Mouse (Mus musculus) heart, adult 10 weeks (tissue): ENCODE data around the gene Nipsnap3b. TPM values are rescaled to one million over a fixed set of nuclear protein-coding genes. Genes with fewer than 3 reads are reported as not detected.

Experiments
- polyA plus RNA-seq: library from polyadenylated mRNA; stranded (reverse); fragments of 350-450 nt; fragmentation: Illumina TruSeq; extraction: RNeasy Lipid Tissue Mini Kit (QIAGEN cat#74804); gene quantifications from one replicate; pipeline ENCODE4 v1.2.3, GENCODE M21; 2014; ENCODE audit warnings: low read depth, low replicate concordance

Gene Nipsnap3b
- 6.2 TPM for polyA plus RNA-seq

GRCm38 (mm10) chr4:53011732-53012361 is at the start of gene Nipsnap3b:
TSS of gene Nipsnap3b (plus strand) at chr4:53011880.

GRCm38 (mm10) chr4:52964247-52964646 is 47.4 kb upstream of the Nipsnap3b start, which contains the start of gene Olfr270:
TSS of gene Olfr270 (plus strand) at chr4:52964547.

GRCm38 (mm10) chr4:52989248-52989647 is 22.4 kb upstream of the Nipsnap3b start, which contains the start of gene Nipsnap3a:
TSS of gene Nipsnap3a (plus strand) at chr4:52989272.

Other genes starting within 250 kb of the Nipsnap3b start
- not detected for gene Olfr275, start 197.3 kb upstream of the Nipsnap3b start, polyA plus RNA-seq
- not detected for gene Olfr273, start 152.6 kb upstream of the Nipsnap3b start, polyA plus RNA-seq
- not detected for gene Olfr272, start 92.7 kb upstream of the Nipsnap3b start, polyA plus RNA-seq
- not detected for gene Olfr270, start 47.3 kb upstream of the Nipsnap3b start, polyA plus RNA-seq
- not detected for gene Nipsnap3a, start 22.6 kb upstream of the Nipsnap3b start, polyA plus RNA-seq
- gene Abca1, start 148.0 kb downstream of the Nipsnap3b start, polyA plus RNA-seq: 8.2 TPM